Mouse (Mus musculus) bone marrow, adult 2 months (tissue): ENCODE data around the gene Alyref2. TPM values are rescaled to one million over a fixed set of nuclear protein-coding genes. Genes with fewer than 3 reads are reported as not detected.
A peak's percentile ranks its signal among the peaks of the same experiment; 100 is the strongest.

Experiments
- H3K27ac ChIP-seq: fragments of 200-500 bp; 2 replicates; pipeline ENCODE4 v1.5.1; 2012; ENCODE audit warnings: low read depth, mild to moderate bottlenecking, control low read depth, inconsistent platforms, low read length; ENCODE audit not compliant: control insufficient read depth, poor library complexity, insufficient read depth
- H3K4me1 ChIP-seq: fragments of 200-500 bp; 2 replicates; pipeline ENCODE4 v1.6.1; 2011; ENCODE audit warnings: low read length; ENCODE audit not compliant: control insufficient read depth, insufficient read depth
- H3K4me3 ChIP-seq: fragments of 200-500 bp; replicated peaks from 2 replicates; pipeline ENCODE3; 2011; ENCODE audit warnings: mild to moderate bottlenecking, low read depth, low read length, control low read depth; ENCODE audit not compliant: control insufficient read depth
- CTCF ChIP-seq: fragments of 200-500 bp; IDR thresholded peaks from 2 replicates; pipeline ENCODE4 v1.5.1; 2011; ENCODE audit warnings: low read length, control low read depth; ENCODE audit not compliant: control insufficient read depth, insufficient read depth
- POLR2A ChIP-seq: fragments of 200-500 bp; IDR thresholded peaks from 2 replicates; pipeline ENCODE4 v1.6.1; 2011; ENCODE audit warnings: low read depth, mild to moderate bottlenecking, control low read depth, low read length, borderline replicate concordance; ENCODE audit not compliant: control insufficient read depth
- WGBS: fragments of 180-500 bp; shearing (Covaris S2); methylation state at CpG from one replicate; pipeline ENCODE4 v1.1.7; 2018; 5-methylcytosine and 5-hydroxymethylcytosine counted together
- polyA plus RNA-seq: library from polyadenylated mRNA; stranded (reverse); fragments of >200 nt; gene quantifications from 2 replicates; pipeline ENCODE4 v1.2.4, GENCODE M21; 2011; ENCODE audit warnings: low replicate concordance; ENCODE audit not compliant: missing spikeins, insufficient read depth, insufficient read length

Alyref2 gene
- polyA plus RNA-seq, result 4.5 and 8.7 TPM in 2 replicates

DNA sequence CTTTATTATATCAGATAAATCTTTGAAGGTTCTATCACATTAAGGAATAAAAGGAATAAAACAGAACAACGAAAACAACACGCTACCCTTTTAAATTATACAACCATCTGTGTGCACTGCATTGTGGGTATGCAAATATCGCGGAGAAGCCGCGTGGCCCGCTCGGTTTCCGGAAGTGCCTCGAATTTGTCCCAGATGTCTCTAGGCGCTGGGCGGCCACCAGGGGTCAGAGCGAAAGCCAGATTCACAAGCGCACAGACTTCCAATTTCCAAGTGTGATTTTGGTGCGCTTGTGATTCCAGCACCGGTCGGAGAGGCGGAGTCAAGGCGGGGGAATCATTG, at the start of gene Alyref2:
Alyref2 (plus strand) TSS at position 229 of the 342 bp plus-strand sequence.
- TF ChIP-seq CTCF (peak; percentile 83), POLR2A (no peak)
- Histone ChIP-seq H3K27ac (peak within 1 kb of the TSS; percentile 97), H3K4me3 (peak within 1 kb of the TSS; percentile 73), H3K4me1 (peaks cover 3% of the 10 kb centered on the region; the same call in 1 of the 2 replicates)
- WGBS, result under 1% methylated on average over 19 of the region's 19 CpGs

DNA sequence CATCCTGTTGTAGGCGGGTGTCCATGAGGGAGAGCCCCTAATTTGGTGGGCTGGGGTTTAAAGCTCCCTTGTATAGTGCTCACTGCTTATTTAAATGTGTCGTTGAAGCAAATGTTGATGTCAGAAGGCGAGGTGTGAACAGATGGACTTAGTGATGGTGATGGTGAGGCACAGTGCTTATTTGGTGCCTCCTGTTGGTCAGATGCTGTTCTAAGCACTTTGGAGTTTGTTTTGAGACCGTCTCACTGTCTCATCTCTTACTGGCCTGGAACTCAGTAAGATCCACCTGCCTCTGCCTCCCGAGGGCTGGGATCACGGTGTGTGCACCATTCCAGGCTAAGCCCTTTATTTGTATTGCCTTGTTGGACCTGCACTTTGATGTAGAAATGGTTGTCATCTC, 48.4 kb upstream of the Alyref2 start:
- Histone ChIP-seq H3K4me3 (no peak overlapping the region), H3K4me1 (no peaks in the 10 kb centered on the region), H3K27ac (no peak overlapping the region)
- 73% methylated on average over 6 of the region's 6 CpGs for WGBS
- TF ChIP-seq POLR2A (no peak), CTCF (no peak)

DNA sequence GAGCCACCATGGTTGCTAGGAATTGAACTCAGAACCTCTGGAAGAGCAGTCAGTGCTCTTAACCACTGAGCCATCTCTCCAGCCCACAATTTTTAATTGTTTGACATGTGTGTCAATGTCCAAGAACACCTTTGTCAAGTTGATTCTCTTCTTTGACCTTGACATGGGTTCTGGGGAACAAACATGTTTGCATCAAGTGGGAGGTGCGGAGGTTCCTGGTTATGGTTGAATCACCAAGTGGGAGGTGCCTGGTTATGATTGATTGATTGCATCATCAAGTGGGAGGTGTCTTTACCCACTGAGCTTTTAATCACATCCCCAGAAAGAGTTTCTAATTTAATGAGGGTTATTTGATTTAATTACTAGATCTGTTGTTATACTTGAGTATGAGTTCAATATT, 45.7 kb upstream of the Alyref2 start:
- TF ChIP-seq POLR2A, result no peak
- no peak for TF ChIP-seq CTCF
- no peak overlapping the region for H3K27ac ChIP-seq
- H3K4me1 ChIP-seq, result no peaks in the 10 kb centered on the region; the same call in 1 of the 2 replicates
- H3K4me3 ChIP-seq, result no peak overlapping the region
- WGBS, result 70% methylated on average over 1 of the region's 1 CpGs

- H3K4me1 ChIP-seq, result no peaks in the 10 kb centered on the region; the same call in 1 of the 2 replicates
- 58% methylated on average over 5 of the region's 5 CpGs for WGBS
- TF ChIP-seq POLR2A (no peak), CTCF (no peak)
- no peak overlapping the region for H3K4me3 ChIP-seq
- no peak overlapping the region for H3K27ac ChIP-seq
Observed at GRCm38 (mm10) chr1:171459791-171460190, 43.5 kb upstream of the Alyref2 start.

DNA sequence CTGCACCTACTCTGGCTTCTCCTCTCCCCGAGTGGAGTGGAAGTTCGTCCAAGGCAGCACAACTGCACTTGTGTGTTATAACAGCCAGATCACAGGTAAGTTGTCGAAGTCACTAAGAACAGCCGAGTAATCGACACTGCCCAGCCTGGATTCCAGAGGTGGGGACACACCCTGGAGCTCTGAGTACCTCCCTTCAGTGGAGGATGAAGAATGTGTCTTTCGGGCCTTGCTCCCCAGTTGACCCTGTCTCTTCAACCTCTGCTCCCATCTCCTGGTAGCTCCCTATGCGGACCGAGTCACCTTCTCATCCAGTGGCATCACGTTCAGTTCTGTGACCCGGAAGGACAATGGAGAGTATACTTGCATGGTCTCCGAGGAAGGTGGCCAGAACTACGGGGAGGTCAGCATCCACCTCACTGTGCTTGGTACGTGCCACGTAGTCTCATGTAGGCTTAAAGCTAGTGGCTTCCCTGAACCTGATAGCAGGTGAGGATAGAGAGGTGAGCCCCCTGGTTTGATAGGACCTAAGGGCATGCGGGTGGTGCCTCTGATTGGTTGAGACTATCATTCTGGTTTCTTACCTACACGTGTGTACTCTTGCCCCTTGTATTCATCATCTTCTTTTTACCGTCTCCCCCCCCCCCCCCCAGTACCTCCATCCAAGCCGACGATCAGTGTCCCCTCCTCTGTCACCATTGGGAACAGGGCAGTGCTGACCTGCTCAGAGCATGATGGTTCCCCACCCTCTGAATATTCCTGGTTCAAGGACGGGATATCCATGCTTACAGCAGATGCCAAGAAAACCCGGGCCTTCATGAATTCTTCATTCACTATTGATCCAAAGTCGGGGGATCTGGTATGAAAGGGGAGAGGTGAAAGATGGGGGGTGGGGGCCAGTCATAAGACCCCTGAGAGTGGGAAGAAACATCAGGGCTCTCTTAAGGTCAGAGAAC, 42.5 kb upstream of the Alyref2 start:
- TF ChIP-seq CTCF, result no peak
- TF ChIP-seq POLR2A, result no peak
- Histone ChIP-seq H3K4me3 (no peak overlapping the region), H3K27ac (no peak overlapping the region), H3K4me1 (no peaks in the 10 kb centered on the region; the same call in 1 of the 2 replicates)
- 89% methylated on average over 22 of the region's 22 CpGs for WGBS

GRCm38 (mm10) chr1:171463133-171463532, 40.1 kb upstream of the Alyref2 start:
- WGBS, result 36% methylated on average over 3 of the region's 3 CpGs
- no peak overlapping the region for H3K4me3 ChIP-seq
- no peak overlapping the region for H3K27ac ChIP-seq
- no peaks in the 10 kb centered on the region; the same call in 1 of the 2 replicates for H3K4me1 ChIP-seq
- TF ChIP-seq CTCF, result no peak
- TF ChIP-seq POLR2A, result no peak

GRCm38 (mm10) chr1:171465749-171466412, 37.4 kb upstream of the Alyref2 start:
- Histone ChIP-seq H3K4me1 (no peaks in the 10 kb centered on the region; the same call in 1 of the 2 replicates), H3K27ac (peak overlapping the region; percentile 77; the same call in 1 of the 2 replicates), H3K4me3 (no peak overlapping the region)
- WGBS, result 66% methylated on average over 5 of the region's 5 CpGs
- TF ChIP-seq CTCF, result no peak
- TF ChIP-seq POLR2A, result no peak

GRCm38 (mm10) chr1:171466565-171466964, 36.7 kb upstream of the Alyref2 start:
- H3K4me1 ChIP-seq, result no peaks in the 10 kb centered on the region; the same call in 1 of the 2 replicates
- peak overlapping the region; percentile 77; the same call in 1 of the 2 replicates for H3K27ac ChIP-seq
- H3K4me3 ChIP-seq, result peak overlapping the region; percentile 65
- 9% methylated on average over 4 of the region's 4 CpGs for WGBS
- no peak for TF ChIP-seq CTCF
- no peak for TF ChIP-seq POLR2A
